24 mouse cellular contexts compared by ENCODE assay signal in genomic region chr12:81203226-81203625, GRCm38 (mm10).
DNase-seq lines count a peak whose midpoint lies in the region; ATAC-seq lines count a peak whose summit lies in the region.
"Had no signal": no experiment of that assay in that cellular context is flagged by ENCODE, and none has a peak within 500 bp of the region (broad histone marks: within the 10 kb centered on the region; RNA-seq: fewer than 3 reads in every experiment).

No protein-coding gene starts in this region.

- peaks cover 36% of the 10 kb centered on the region for H3K4me1 ChIP-seq in midbrain, embryonic 10.5 days
- peaks cover 6% of the 10 kb centered on the region for H3K4me1 ChIP-seq in midbrain, embryonic 16.5 days (ENCODE audit: control insufficient read depth, insufficient read depth, low read length)
- peaks cover 8% of the 10 kb centered on the region for H3K4me1 ChIP-seq in midbrain, embryonic 14.5 days (ENCODE audit: control insufficient read depth, insufficient read depth, low read length)
- H3K4me1 ChIP-seq: heart, embryonic 13.5 days; kidney, embryonic 15.5 days; limb, embryonic 13.5 days had no signal

- H3K27me3 ChIP-seq in midbrain, embryonic 10.5 days (ENCODE audit: low read depth, poor library complexity, severe bottlenecking) = peaks cover 8% of the 10 kb centered on the region
- H3K27me3 ChIP-seq in midbrain, embryonic 16.5 days (ENCODE audit: control insufficient read depth, insufficient read depth, low read depth, low read length) = no peaks in the 10 kb centered on the region
- H3K27me3 ChIP-seq in midbrain, embryonic 14.5 days (ENCODE audit: control insufficient read depth, insufficient read depth, low read length) = no peaks in the 10 kb centered on the region
- H3K27me3 ChIP-seq: heart, embryonic 13.5 days; limb, embryonic 13.5 days; liver, embryonic 12.5 days had no signal

- no peaks in the 10 kb centered on the region for H3K9me3 ChIP-seq in midbrain, embryonic 10.5 days (replicated peaks)
- H3K9me3 ChIP-seq in midbrain, embryonic 16.5 days (replicated peaks; ENCODE audit: control insufficient read depth, low read length, poor library complexity, severe bottlenecking) = no peaks in the 10 kb centered on the region
- no peaks in the 10 kb centered on the region for H3K9me3 ChIP-seq in midbrain, embryonic 14.5 days (ENCODE audit: control insufficient read depth, low read length)
- H3K9me3 ChIP-seq: heart, embryonic 13.5 days; kidney, embryonic 15.5 days; limb, embryonic 13.5 days; liver, embryonic 12.5 days had no signal

- no peak overlapping the region for H3K9ac ChIP-seq in midbrain, embryonic 16.5 days (ENCODE audit: low read depth, low read length)
- H3K9ac ChIP-seq in midbrain, embryonic 14.5 days (replicated peaks; ENCODE audit: low read length) = no peak overlapping the region
- H3K9ac ChIP-seq: heart, embryonic 13.5 days; kidney, embryonic 15.5 days; limb, embryonic 13.5 days; liver, embryonic 12.5 days had no signal

- 8% methylated on average over 1 of the region's 1 CpGs for WGBS in midbrain, embryonic 10.5 days
- WGBS in midbrain, embryonic 16.5 days = 0% methylated on average over 1 of the region's 1 CpGs
- 0% methylated on average over 1 of the region's 1 CpGs for WGBS in midbrain, embryonic 14.5 days

- no peak overlapping the region for H3K4me3 ChIP-seq in midbrain, embryonic 10.5 days
- no peak overlapping the region for H3K4me3 ChIP-seq in midbrain, embryonic 16.5 days (ENCODE audit: low read depth, low read length)
- H3K4me3 ChIP-seq in midbrain, embryonic 14.5 days (replicated peaks; ENCODE audit: low read depth, low read length) = no peak overlapping the region
- H3K4me3 ChIP-seq: heart, adult 2 months; heart, embryonic 13.5 days; kidney, embryonic 15.5 days; limb, embryonic 13.5 days; liver, embryonic 12.5 days had no signal

- H3K4me2 ChIP-seq in midbrain, embryonic 16.5 days (ENCODE audit: low read length) = no peak overlapping the region
- H3K4me2 ChIP-seq in midbrain, embryonic 14.5 days (ENCODE audit: low read length) = no peak overlapping the region
- H3K4me2 ChIP-seq: heart, embryonic 13.5 days; kidney, embryonic 15.5 days; limb, embryonic 13.5 days; liver, embryonic 12.5 days had no signal

- H3K27ac ChIP-seq in midbrain, embryonic 10.5 days (replicated peaks) = peak overlapping the region; percentile 57
- no peak overlapping the region for H3K27ac ChIP-seq in midbrain, embryonic 16.5 days (ENCODE audit: low read length)
- no peak overlapping the region for H3K27ac ChIP-seq in midbrain, embryonic 14.5 days (replicated peaks; ENCODE audit: low read depth, low read length)
- H3K27ac ChIP-seq: heart, adult 2 months; heart, embryonic 13.5 days; kidney, embryonic 15.5 days; limb, embryonic 13.5 days; liver, embryonic 12.5 days had no signal

- no peak; the same call in 1 of the 2 replicates for ATAC-seq in midbrain, embryonic 16.5 days
- no peak for ATAC-seq in midbrain, embryonic 14.5 days (ENCODE audit: low FRiP score, low TSS enrichment)
- ATAC-seq: forebrain, embryonic 16.5 days; liver, embryonic 12.5 days had no signal

- no peaks in the 10 kb centered on the region for H3K36me3 ChIP-seq in midbrain, embryonic 10.5 days
- no peaks in the 10 kb centered on the region for H3K36me3 ChIP-seq in midbrain, embryonic 16.5 days (ENCODE audit: control insufficient read depth, insufficient read depth, low read length)
- H3K36me3 ChIP-seq in midbrain, embryonic 14.5 days (ENCODE audit: control insufficient read depth, insufficient read depth, low read length) = no peaks in the 10 kb centered on the region
- H3K36me3 ChIP-seq: heart, embryonic 13.5 days; kidney, embryonic 15.5 days; limb, embryonic 13.5 days; liver, embryonic 12.5 days had no signal

- DNase-seq in embryo, embryonic 10 days (ENCODE audit: low spot score) = peak; percentile 43
- no peak for DNase-seq in embryo, embryonic 9.5 days (ENCODE audit: extremely low spot score)
- DNase-seq in midbrain, embryonic 10.5 days (ENCODE audit: low spot score) = peak; percentile 50
- DNase-seq in embryo, embryonic 10.5 days (ENCODE audit: low spot score) = peak; percentile 46
- peak; percentile 65 for DNase-seq in midbrain, embryonic 14.5 days
- no peak for DNase-seq in spleen, adult 12 weeks (ENCODE audit: low spot score)
- no peak for DNase-seq in cerebellum, adult 9-11 months
- DNase-seq: cerebellum, adult 11 months; cerebellum, postnatal 10 days; gastrocnemius, postnatal 14 days; heart, adult 2 months; kidney, adult 11 months; kidney, postnatal 4 days; layer of hippocampus, adult 9-11 months; lung, adult 2 months; lung, postnatal 14 days; right cerebral cortex, postnatal 25 days; thymus, postnatal 14 days had no signal

Comparison
In these comparisons a context has a peak if more than half of its experiments do, and no peak if none do; other contexts are left out.
1. DNase-seq: peak in embryo, embryonic 10 days (single experiment), midbrain, embryonic 10.5 days (single experiment), embryo, embryonic 10.5 days (single experiment) and midbrain, embryonic 14.5 days (single experiment); none in embryo, embryonic 9.5 days (single experiment), spleen, adult 12 weeks (single experiment) and cerebellum, adult 9-11 months (single experiment).